Mouse (Mus musculus) right cerebral cortex, postnatal 36 days (tissue): ENCODE measurements at regions not wholly inside any gene's neighbourhood (a gene's known extent, or its start where the extent isn't known, plus 50 kb on each side); places are given as distances from the start of the nearest gene placed in this dataset.
A peak's percentile ranks its signal among the peaks of the same experiment; 100 is the strongest.
"Not testable (repeated sequence)": the region's sequence is repeated elsewhere in the genome, so short reads cannot be mapped to it uniquely, and the experiment has no call there.

Source experiments
- DNase-seq, 2 experiments: peaks; one replicate each; pipeline ENCODE4 v3.0.0; 2022; ENCODE audit warnings: low spot score in 2 of 2, mixed read lengths in 1 of 2

GRCm38 (mm10) chr9:25655767-25656513 lies 174.6 kb downstream of the Eepd1 start:
- DNase-seq: peak; percentile 19 to 26

GRCm38 (mm10) chr9:25656534-25656933 lies 175.2 kb downstream of the Eepd1 start:
- DNase-seq: no peak

- DNase-seq: no peak
Observed at GRCm38 (mm10) chr9:25683635-25684333, 202.4 kb downstream of the Eepd1 start.

- peak; percentile 26 to 42 for DNase-seq
Observed at GRCm38 (mm10) chr9:25693632-25694031, 212.3 kb downstream of the Eepd1 start.

GRCm38 (mm10) chr9:25695018-25695417 lies 213.7 kb downstream of the Eepd1 start:
- DNase-seq: no peak

- DNase-seq: peak in 1 of 2 experiments; percentile 11
Observed at GRCm38 (mm10) chr9:25713636-25714035, 232.3 kb downstream of the Eepd1 start.

GRCm38 (mm10) chr9:25744162-25744561 lies 262.8 kb downstream of the Eepd1 start:
- no peak for DNase-seq

- DNase-seq: no peak
Observed at GRCm38 (mm10) chr9:25751138-25751537, 269.8 kb downstream of the Eepd1 start.

- no peak for DNase-seq
Observed at GRCm38 (mm10) chr9:25773899-25774298, 292.6 kb downstream of the Eepd1 start.

- no peak for DNase-seq
Observed at GRCm38 (mm10) chr9:25782631-25783030, 301.3 kb downstream of the Eepd1 start.

GRCm38 (mm10) chr9:25795142-25795910 lies 314.0 kb downstream of the Eepd1 start:
- DNase-seq: no peak

GRCm38 (mm10) chr9:25809562-25809961 lies 328.2 kb downstream of the Eepd1 start:
- DNase-seq: no peak

GRCm38 (mm10) chr9:25833295-25833694 lies 351.9 kb downstream of the Eepd1 start:
- no peak for DNase-seq

- not testable (repeated sequence) for DNase-seq
Observed at GRCm38 (mm10) chr9:25849914-25850313, 368.6 kb downstream of the Eepd1 start.

- DNase-seq: not testable (repeated sequence)
Observed at GRCm38 (mm10) chr9:25850608-25851007, 369.3 kb downstream of the Eepd1 start.

GRCm38 (mm10) chr9:25854545-25854944 lies 373.2 kb downstream of the Eepd1 start:
- DNase-seq: no peak

GRCm38 (mm10) chr9:25870260-25870659 lies 388.9 kb downstream of the Eepd1 start:
- DNase-seq: no peak

GRCm38 (mm10) chr9:25896333-25896905 lies 415.1 kb downstream of the Eepd1 start:
- DNase-seq: no peak
